Mouse (Mus musculus): Measurements from ENCODE around the gene Rpl29. TPM values are rescaled to one million over a fixed set of nuclear protein-coding genes. Genes with fewer than 3 reads are reported as not detected.
A peak's percentile ranks its signal among the peaks of the same experiment; 100 is the strongest.

The Rpl29 gene
- polyA plus RNA-seq, 1 experiment from 2014 or later: 781 TPM

DNA sequence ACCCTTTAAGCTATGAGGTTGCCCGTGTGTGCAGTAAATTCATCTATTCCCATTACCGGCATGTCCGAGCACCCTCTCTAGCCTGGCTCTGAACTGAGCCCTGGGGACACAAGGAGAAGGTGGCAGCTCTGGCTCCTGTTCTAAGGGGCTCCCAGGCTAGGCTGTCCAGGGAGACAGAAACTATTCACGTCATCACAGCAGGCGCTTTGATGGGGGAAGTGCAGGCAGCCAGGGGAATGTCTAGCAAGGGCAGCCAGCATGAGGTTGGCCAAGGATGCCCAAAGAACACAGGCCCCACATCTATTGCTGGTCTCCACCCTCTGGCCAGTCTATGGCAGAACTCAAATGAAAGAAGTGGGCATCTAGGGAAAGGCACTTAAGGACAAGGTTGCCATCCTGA, 28.7 kb downstream of the Rpl29 start:
- ATAC-seq (ENCODE audit: low FRiP score): no peak
- H3K27me3 ChIP-seq (ENCODE audit: control insufficient read depth, insufficient read depth, low read length): no peaks in the 10 kb centered on the region
- H3K36me3 ChIP-seq (replicated peaks; ENCODE audit: control insufficient read depth, insufficient read depth): peaks cover 27% of the 10 kb centered on the region
- H3K27ac ChIP-seq: no peak overlapping the region
- H3K4me2 ChIP-seq (replicated peaks): peak overlapping the region; percentile 96; the same call in 1 of the 2 replicates
- H3K4me3 ChIP-seq (replicated peaks; ENCODE audit: low read length): no peak overlapping the region
- DNase-seq (ENCODE audit: low spot score): no peak
- H3K9ac ChIP-seq: peak overlapping the region; percentile 91
- no peaks in the 10 kb centered on the region for H3K9me3 ChIP-seq (ENCODE audit: control insufficient read depth, low read length)
- WGBS: 52% methylated on average over 5 of the region's 5 CpGs
- peaks cover 35% of the 10 kb centered on the region for H3K4me1 ChIP-seq (replicated peaks; ENCODE audit: control insufficient read depth, insufficient read depth, low read length)

DNA sequence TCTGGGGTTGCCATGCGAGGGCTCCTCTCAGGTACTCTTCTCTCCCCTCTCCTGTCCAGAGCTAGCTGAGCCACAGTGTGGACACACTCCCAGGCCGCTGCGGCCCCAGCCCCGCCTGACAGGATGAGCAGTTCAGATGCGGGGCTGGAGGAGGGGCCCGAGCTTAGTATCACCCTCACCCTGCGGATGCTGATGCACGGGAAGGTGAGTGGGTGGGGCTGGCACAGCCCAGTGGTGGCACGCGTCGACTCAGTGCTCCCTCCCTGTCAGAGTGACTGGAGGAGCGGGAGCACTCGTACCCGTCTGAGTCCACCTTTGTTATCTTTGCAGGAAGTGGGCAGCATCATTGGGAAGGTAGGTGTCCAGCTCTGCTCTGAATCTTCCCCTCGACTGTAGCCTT, 30.7 kb downstream of the Rpl29 start:
- Histone ChIP-seq H3K27me3 (ENCODE audit: control insufficient read depth, insufficient read depth, low read length) (no peaks in the 10 kb centered on the region), H3K4me2 (replicated peaks) (no peak overlapping the region), H3K9me3 (ENCODE audit: control insufficient read depth, low read length) (no peaks in the 10 kb centered on the region), H3K9ac (no peak overlapping the region), H3K4me3 (replicated peaks; ENCODE audit: low read length) (no peak overlapping the region), H3K4me1 (replicated peaks; ENCODE audit: control insufficient read depth, insufficient read depth, low read length) (peaks cover 40% of the 10 kb centered on the region), H3K36me3 (replicated peaks; ENCODE audit: control insufficient read depth, insufficient read depth) (peaks cover 41% of the 10 kb centered on the region), H3K27ac (no peak overlapping the region)
- 89% methylated on average over 15 of the region's 15 CpGs for WGBS
- no peak for ATAC-seq (ENCODE audit: low FRiP score)
- DNase-seq (ENCODE audit: low spot score): no peak

DNA sequence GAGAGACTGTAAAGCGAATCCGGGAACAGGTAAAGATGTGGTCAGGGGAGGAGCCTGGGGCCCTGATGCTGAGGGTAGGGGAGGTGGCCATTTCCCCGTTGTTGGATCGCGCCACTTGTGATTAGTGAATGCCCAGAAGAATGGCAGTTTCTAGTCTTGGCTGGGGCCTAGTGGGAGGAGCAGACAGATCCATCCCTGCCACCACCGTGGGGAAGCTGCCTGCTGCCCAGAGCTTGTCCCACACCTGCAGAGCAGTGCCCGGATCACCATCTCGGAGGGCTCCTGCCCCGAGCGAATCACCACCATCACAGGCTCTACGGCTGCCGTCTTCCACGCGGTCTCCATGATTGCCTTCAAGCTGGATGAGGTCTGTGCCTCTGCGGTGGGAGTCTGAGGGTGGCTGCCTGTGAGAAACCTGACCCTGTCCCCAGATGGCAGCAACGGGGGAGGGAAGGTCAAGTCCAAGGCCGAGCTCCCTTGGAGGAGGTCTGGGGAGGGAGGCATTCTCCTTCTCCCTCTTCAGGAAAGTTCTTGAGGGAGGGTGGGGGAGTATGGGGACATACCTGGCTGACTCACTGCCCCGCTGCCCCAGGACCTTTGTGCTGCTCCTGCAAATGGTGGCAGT, 31.3 kb downstream of the Rpl29 start:
- 86% methylated on average over 18 of the region's 18 CpGs for WGBS
- H3K27me3 ChIP-seq (ENCODE audit: control insufficient read depth, insufficient read depth, low read length): no peaks in the 10 kb centered on the region
- no peak overlapping the region for H3K27ac ChIP-seq
- no peak overlapping the region for H3K9ac ChIP-seq
- no peaks in the 10 kb centered on the region for H3K9me3 ChIP-seq (ENCODE audit: control insufficient read depth, low read length)
- ATAC-seq (ENCODE audit: low FRiP score) (no peak), DNase-seq (ENCODE audit: low spot score) (no peak)
- peaks cover 41% of the 10 kb centered on the region for H3K4me1 ChIP-seq (replicated peaks; ENCODE audit: control insufficient read depth, insufficient read depth, low read length)
- H3K4me3 ChIP-seq (replicated peaks; ENCODE audit: low read length): no peak overlapping the region
- H3K4me2 ChIP-seq (replicated peaks): no peak overlapping the region
- peaks cover 41% of the 10 kb centered on the region for H3K36me3 ChIP-seq (replicated peaks; ENCODE audit: control insufficient read depth, insufficient read depth)

DNA sequence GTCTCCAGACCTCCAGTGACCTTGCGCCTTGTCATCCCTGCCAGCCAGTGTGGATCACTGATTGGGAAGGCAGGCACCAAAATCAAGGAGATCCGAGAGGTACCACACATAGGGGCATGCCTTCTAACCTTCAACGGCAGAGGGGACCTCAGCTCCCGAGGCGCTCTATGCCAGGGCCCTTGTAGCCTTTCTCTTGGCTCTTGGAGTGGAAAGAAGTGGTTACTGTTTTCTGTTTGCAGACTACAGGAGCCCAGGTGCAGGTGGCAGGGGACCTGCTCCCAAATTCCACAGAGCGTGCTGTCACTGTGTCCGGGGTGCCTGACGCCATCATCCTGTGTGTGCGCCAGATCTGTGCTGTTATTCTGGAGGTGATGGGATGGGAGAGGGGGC, 31.8 kb downstream of the Rpl29 start:
- no peak overlapping the region for H3K27ac ChIP-seq
- no peak overlapping the region for H3K9ac ChIP-seq
- no peak for DNase-seq (ENCODE audit: low spot score)
- WGBS: 91% methylated on average over 9 of the region's 9 CpGs
- H3K4me1 ChIP-seq (replicated peaks; ENCODE audit: control insufficient read depth, insufficient read depth, low read length): peaks cover 41% of the 10 kb centered on the region
- H3K4me2 ChIP-seq (replicated peaks): no peak overlapping the region
- peaks cover 41% of the 10 kb centered on the region for H3K36me3 ChIP-seq (replicated peaks; ENCODE audit: control insufficient read depth, insufficient read depth)
- H3K27me3 ChIP-seq (ENCODE audit: control insufficient read depth, insufficient read depth, low read length): no peaks in the 10 kb centered on the region
- no peak for ATAC-seq (ENCODE audit: low FRiP score)
- H3K9me3 ChIP-seq (ENCODE audit: control insufficient read depth, low read length): no peaks in the 10 kb centered on the region
- H3K4me3 ChIP-seq (replicated peaks; ENCODE audit: low read length): no peak overlapping the region

DNA sequence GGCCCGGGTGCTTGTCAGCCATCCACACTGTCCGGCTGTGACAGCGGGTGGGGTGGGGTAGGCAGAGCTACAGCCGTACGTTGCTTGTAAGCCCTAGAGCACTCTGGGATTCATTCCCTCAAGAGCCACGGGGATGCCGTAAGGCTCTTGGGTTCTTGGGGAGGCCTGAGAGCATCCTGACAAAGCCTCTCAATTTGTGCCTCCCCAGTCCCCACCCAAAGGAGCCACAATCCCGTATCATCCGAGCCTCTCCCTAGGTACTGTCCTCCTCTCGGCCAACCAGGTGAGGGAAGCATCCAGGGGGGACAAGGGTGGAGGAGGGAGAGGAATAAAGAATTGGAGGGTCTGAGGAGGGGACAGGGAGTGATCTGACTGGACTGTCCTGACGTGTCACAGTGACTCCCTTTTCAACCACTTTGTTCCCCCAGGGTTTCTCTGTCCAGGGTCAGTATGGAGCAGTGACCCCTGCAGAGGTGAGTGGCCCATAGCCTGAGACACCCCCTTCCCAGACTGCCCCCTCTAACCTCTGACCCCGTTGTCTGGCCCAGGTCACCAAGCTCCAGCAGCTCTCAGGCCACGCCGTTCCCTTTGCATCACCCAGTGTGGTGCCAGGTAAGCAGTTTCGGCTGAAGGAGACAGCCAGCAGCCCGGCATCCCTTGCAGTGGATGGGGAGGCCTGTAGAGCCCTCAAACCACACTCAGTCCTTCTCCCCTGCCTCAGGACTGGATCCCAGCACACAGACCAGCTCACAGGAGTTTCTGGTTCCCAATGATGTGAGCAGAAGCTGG, 32.6 kb downstream of the Rpl29 start:
- DNase-seq (ENCODE audit: low spot score): no peak
- H3K4me2 ChIP-seq (replicated peaks): no peak overlapping the region
- peaks cover 41% of the 10 kb centered on the region for H3K36me3 ChIP-seq (replicated peaks; ENCODE audit: control insufficient read depth, insufficient read depth)
- H3K9ac ChIP-seq: no peak overlapping the region
- H3K9me3 ChIP-seq (ENCODE audit: control insufficient read depth, low read length): no peaks in the 10 kb centered on the region
- peaks cover 33% of the 10 kb centered on the region for H3K4me1 ChIP-seq (replicated peaks; ENCODE audit: control insufficient read depth, insufficient read depth, low read length)
- no peaks in the 10 kb centered on the region for H3K27me3 ChIP-seq (ENCODE audit: control insufficient read depth, insufficient read depth, low read length)
- no peak for ATAC-seq (ENCODE audit: low FRiP score)
- H3K27ac ChIP-seq: no peak overlapping the region
- no peak overlapping the region for H3K4me3 ChIP-seq (replicated peaks; ENCODE audit: low read length)
- 76% methylated on average over 16 of the region's 16 CpGs for WGBS

DNA sequence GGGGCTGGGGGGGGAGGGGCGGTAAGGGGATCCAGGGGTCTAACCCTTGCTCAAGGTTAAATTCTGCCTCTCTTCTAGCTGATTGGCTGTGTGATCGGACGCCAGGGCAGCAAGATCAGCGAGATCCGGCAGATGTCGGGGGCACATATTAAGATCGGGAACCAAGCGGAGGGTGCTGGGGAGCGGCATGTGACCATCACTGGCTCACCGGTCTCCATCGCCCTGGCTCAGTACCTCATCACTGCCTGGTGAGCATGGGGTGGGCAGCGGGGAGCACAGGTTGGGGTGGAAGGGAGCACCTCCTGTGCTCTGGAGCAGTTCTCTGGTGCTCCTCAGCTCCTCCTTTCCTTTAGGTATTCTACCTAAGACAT, 33.2 kb downstream of the Rpl29 start:
- Histone ChIP-seq H3K4me1 (replicated peaks; ENCODE audit: control insufficient read depth, insufficient read depth, low read length) (peaks cover 27% of the 10 kb centered on the region), H3K9me3 (ENCODE audit: control insufficient read depth, low read length) (no peaks in the 10 kb centered on the region), H3K9ac (no peak overlapping the region), H3K27ac (no peak overlapping the region), H3K4me3 (replicated peaks; ENCODE audit: low read length) (no peak overlapping the region), H3K36me3 (replicated peaks; ENCODE audit: control insufficient read depth, insufficient read depth) (peaks cover 41% of the 10 kb centered on the region), H3K4me2 (replicated peaks) (no peak overlapping the region), H3K27me3 (ENCODE audit: control insufficient read depth, insufficient read depth, low read length) (no peaks in the 10 kb centered on the region)
- WGBS: 91% methylated on average over 12 of the region's 12 CpGs
- no peak for ATAC-seq (ENCODE audit: low FRiP score)
- DNase-seq (ENCODE audit: low spot score): no peak

DNA sequence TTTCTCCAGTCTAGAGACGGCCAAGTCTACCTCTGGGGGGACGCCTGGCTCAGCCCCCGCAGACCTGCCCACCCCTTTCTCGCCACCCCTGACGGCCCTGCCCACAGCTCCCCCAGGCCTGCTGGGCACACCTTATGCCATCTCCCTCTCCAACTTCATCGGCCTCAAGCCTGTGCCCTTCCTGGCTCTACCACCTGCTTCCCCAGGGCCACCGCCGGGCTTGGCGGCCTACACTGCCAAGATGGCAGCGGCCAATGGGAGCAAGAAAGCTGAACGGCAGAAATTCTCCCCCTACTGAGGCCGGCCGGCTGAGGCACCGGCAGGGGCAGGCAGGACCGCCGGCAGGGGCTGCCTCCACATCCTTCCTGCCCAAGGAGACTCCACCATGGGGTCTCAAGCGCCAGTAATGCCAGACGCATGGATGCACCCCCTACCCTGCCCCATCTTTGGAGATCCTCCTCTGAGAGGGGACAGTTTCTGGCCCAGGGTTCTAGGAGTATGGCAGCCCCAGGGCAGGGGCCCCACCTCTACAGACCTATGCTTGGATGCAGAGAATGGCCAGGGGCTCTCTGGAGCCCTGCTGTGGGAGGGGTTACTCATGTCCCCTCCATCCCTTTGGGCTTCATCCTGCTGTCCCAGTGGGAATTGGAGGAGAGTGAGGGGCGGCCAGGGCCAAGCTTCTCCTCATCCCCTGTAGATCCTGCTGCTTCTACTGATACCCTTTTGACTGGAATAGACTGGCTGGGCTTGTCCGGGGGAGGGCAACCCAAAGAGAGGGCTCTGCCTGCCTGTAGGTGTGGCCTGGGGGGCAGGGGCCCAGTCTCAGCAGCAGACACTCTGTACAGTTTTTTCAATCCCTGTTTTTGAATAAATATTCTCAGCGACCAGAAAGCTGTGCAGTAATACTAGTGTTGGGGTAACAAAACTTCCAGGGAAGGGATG, 34.1 kb downstream of the Rpl29 start:
- ATAC-seq (ENCODE audit: low FRiP score) (no peak), DNase-seq (ENCODE audit: low spot score) (no peak)
- no peaks in the 10 kb centered on the region for H3K27me3 ChIP-seq (ENCODE audit: control insufficient read depth, insufficient read depth, low read length)
- H3K9me3 ChIP-seq (ENCODE audit: control insufficient read depth, low read length): no peaks in the 10 kb centered on the region
- H3K4me2 ChIP-seq (replicated peaks): no peak overlapping the region
- H3K36me3 ChIP-seq (replicated peaks; ENCODE audit: control insufficient read depth, insufficient read depth): peaks cover 41% of the 10 kb centered on the region
- no peak overlapping the region for H3K4me3 ChIP-seq (replicated peaks; ENCODE audit: low read length)
- H3K9ac ChIP-seq: no peak overlapping the region
- no peak overlapping the region for H3K27ac ChIP-seq
- H3K4me1 ChIP-seq (replicated peaks; ENCODE audit: control insufficient read depth, insufficient read depth, low read length): peaks cover 18% of the 10 kb centered on the region
- WGBS: 77% methylated on average over 21 of the region's 21 CpGs

DNA sequence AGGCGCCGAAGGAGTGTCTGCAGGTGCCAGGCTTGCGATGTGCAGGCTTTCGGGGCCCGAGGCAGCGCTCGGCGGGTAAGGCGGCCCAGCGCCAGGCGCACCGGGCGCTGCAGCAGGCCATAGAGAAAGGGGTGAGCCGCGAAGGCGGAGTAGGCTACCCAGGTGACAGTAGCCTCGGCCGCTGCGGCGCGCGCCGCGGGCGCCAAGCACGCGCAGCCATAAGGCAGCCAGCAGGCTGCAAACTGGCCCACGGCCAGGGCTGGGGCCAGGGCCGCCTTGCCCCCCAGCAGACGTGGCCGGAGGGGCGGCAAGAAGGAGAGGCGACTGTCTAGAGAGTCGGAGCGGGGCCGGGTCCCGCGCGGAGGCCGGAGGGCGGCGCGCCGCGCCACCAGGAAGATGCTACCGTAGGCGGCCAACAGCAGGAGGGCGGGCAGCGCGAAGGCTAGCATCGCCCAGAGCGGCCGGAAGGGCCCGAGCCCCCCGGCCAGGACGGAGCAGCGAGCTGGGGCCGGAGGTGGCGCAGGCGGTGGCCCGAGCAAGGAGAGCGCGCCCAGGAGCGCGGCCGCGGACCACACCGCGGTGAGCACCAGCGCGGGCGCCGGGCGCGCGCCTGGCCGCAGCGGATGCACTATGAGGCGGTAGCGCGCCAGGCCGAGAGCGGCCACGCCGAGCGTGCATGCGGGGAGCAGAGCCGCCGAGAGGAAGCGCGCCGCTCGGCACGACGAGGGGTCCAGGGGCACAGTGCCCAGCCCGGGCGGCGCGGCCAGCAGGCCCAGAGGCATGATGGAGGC, 35.7 kb downstream of the Rpl29 start:
- Histone ChIP-seq H3K27me3 (ENCODE audit: control insufficient read depth, insufficient read depth, low read length) (no peaks in the 10 kb centered on the region), H3K4me2 (replicated peaks) (peak overlapping the region; percentile 96), H3K4me1 (replicated peaks; ENCODE audit: control insufficient read depth, insufficient read depth, low read length) (peaks cover 18% of the 10 kb centered on the region), H3K9ac (peak overlapping the region; percentile 88), H3K36me3 (replicated peaks; ENCODE audit: control insufficient read depth, insufficient read depth) (peaks cover 41% of the 10 kb centered on the region), H3K4me3 (replicated peaks; ENCODE audit: low read length) (peak overlapping the region; percentile 52), H3K9me3 (ENCODE audit: control insufficient read depth, low read length) (no peaks in the 10 kb centered on the region), H3K27ac (peak overlapping the region; percentile 90)
- peak; percentile 83 for DNase-seq (ENCODE audit: low spot score)
- WGBS: 1% methylated on average over 87 of the region's 99 CpGs
- peak; percentile 76 for ATAC-seq (ENCODE audit: low FRiP score)
